Mouse (Mus musculus): Measurements from ENCODE around the gene Lrrc41. TPM values are rescaled to one million over a fixed set of nuclear protein-coding genes. Genes with fewer than 3 reads are reported as not detected.

The Lrrc41 gene
- total and polyA plus RNA-seq, 2 experiments from 2014 or later: 35.9 to 85.5 TPM

- Histone ChIP-seq H3K4me3 (ENCODE audit: low read depth, low read length) (no peak overlapping the region), H3K36me3 (replicated peaks; ENCODE audit: control insufficient read depth, insufficient read depth, low read length) (no peaks in the 10 kb centered on the region), H3K4me1 (ENCODE audit: control insufficient read depth, insufficient read depth) (peaks cover 18% of the 10 kb centered on the region; the same call in 1 of the 2 replicates), H3K9ac (replicated peaks; ENCODE audit: low read depth, low read length) (no peak overlapping the region), H3K27ac (ENCODE audit: low read depth) (no peak overlapping the region), H3K9me3 (replicated peaks; ENCODE audit: control insufficient read depth, low read length) (no peaks in the 10 kb centered on the region), H3K27me3 (ENCODE audit: control insufficient read depth, insufficient read depth, low read length) (0 out of 2 replicates have a peak, but pooled peaks cover 2% of the 10 kb centered on the region), H3K4me2 (ENCODE audit: low read depth, low read length) (no peak overlapping the region)
- DNase-seq (ENCODE audit: low spot score) (no peak), ATAC-seq (ENCODE audit: insufficient read depth, low read depth) (no peak)
- no peak for TF ChIP-seq CTCF (IDR thresholded peaks at IDR 0.05; ENCODE audit: low read depth)
- no peak for TF ChIP-seq EP300 (IDR thresholded peaks at IDR 0.05; ENCODE audit: low read depth)
- 85% methylated on average over 7 of the region's 7 CpGs for WGBS
These were observed 67.2 kb downstream of the Lrrc41 start for GRCm38 (mm10) chr4:116142269-116142668.

GRCm38 (mm10) chr4:116143317-116143811 lies 68.3 kb downstream of the Lrrc41 start:
- H3K4me1 ChIP-seq (ENCODE audit: control insufficient read depth, insufficient read depth): peaks cover 18% of the 10 kb centered on the region; the same call in 1 of the 2 replicates
- no peaks in the 10 kb centered on the region for H3K9me3 ChIP-seq (replicated peaks; ENCODE audit: control insufficient read depth, low read length)
- TF ChIP-seq EP300 (IDR thresholded peaks at IDR 0.05; ENCODE audit: low read depth): no peak
- TF ChIP-seq CTCF (IDR thresholded peaks at IDR 0.05; ENCODE audit: low read depth): no peak
- ATAC-seq (ENCODE audit: insufficient read depth, low read depth) (no peak), DNase-seq (ENCODE audit: low spot score) (no peak)
- H3K9ac ChIP-seq (replicated peaks; ENCODE audit: low read depth, low read length): peak overlapping the region; percentile 70; the same call in 1 of the 2 replicates
- 0 out of 2 replicates have a peak, but pooled peaks cover 2% of the 10 kb centered on the region for H3K27me3 ChIP-seq (ENCODE audit: control insufficient read depth, insufficient read depth, low read length)
- peak overlapping the region; percentile 96 for H3K4me2 ChIP-seq (ENCODE audit: low read depth, low read length)
- no peak overlapping the region for H3K27ac ChIP-seq (ENCODE audit: low read depth)
- WGBS: 15% methylated on average over 7 of the region's 7 CpGs
- peak overlapping the region; percentile 79 for H3K4me3 ChIP-seq (ENCODE audit: low read depth, low read length)
- H3K36me3 ChIP-seq (replicated peaks; ENCODE audit: control insufficient read depth, insufficient read depth, low read length): no peaks in the 10 kb centered on the region

- Histone ChIP-seq H3K4me3 (ENCODE audit: low read depth, low read length) (peak overlapping the region; percentile 79), H3K27me3 (ENCODE audit: control insufficient read depth, insufficient read depth, low read length) (0 out of 2 replicates have a peak, but pooled peaks cover 2% of the 10 kb centered on the region), H3K9me3 (replicated peaks; ENCODE audit: control insufficient read depth, low read length) (no peaks in the 10 kb centered on the region), H3K4me1 (ENCODE audit: control insufficient read depth, insufficient read depth) (peaks cover 18% of the 10 kb centered on the region; the same call in 1 of the 2 replicates), H3K9ac (replicated peaks; ENCODE audit: low read depth, low read length) (peak overlapping the region; percentile 70), H3K27ac (ENCODE audit: low read depth) (no peak overlapping the region), H3K36me3 (replicated peaks; ENCODE audit: control insufficient read depth, insufficient read depth, low read length) (no peaks in the 10 kb centered on the region), H3K4me2 (ENCODE audit: low read depth, low read length) (peak overlapping the region; percentile 96)
- TF ChIP-seq CTCF (IDR thresholded peaks at IDR 0.05; ENCODE audit: low read depth) (no peak), EP300 (IDR thresholded peaks at IDR 0.05; ENCODE audit: low read depth) (no peak)
- ATAC-seq (ENCODE audit: insufficient read depth, low read depth): peak; percentile 53
- WGBS: under 1% methylated on average over 47 of the region's 47 CpGs
- peak; percentile 14 for DNase-seq (ENCODE audit: low spot score)
These were observed 69.0 kb downstream of the Lrrc41 start for GRCm38 (mm10) chr4:116143891-116144717.

Other genes with a start within 250 kb of the Lrrc41 start
- gene Mob3c, start 247.2 kb upstream of the Lrrc41 start, total RNA-seq (2014; rRNA removed; ENCODE audit: low replicate concordance): 3.1 and 4.9 TPM in 2 replicates
- 5.5 and 6.4 TPM in 2 replicates for gene Mob3c, start 247.2 kb upstream of the Lrrc41 start, polyA plus RNA-seq (2015; fragmentation: Nextera tagmentation; extraction: Ambion mirVana)
- gene Mknk1, start 236.1 kb upstream of the Lrrc41 start, total RNA-seq (2014; rRNA removed; ENCODE audit: low replicate concordance): 10.9 and 15.4 TPM in 2 replicates
- gene Mknk1, start 236.1 kb upstream of the Lrrc41 start, polyA plus RNA-seq (2015; fragmentation: Nextera tagmentation; extraction: Ambion mirVana): 15.5 and 16.6 TPM in 2 replicates
- gene Kncn, start 190.9 kb upstream of the Lrrc41 start, total RNA-seq (2014; rRNA removed; ENCODE audit: low replicate concordance): not detected in 2 replicates
- gene Kncn, start 190.9 kb upstream of the Lrrc41 start, polyA plus RNA-seq (2015; fragmentation: Nextera tagmentation; extraction: Ambion mirVana): not detected in 2 replicates
- not detected in 2 replicates for gene 6430628N08Rik, start 184.6 kb upstream of the Lrrc41 start, total RNA-seq (2014; rRNA removed; ENCODE audit: low replicate concordance)
- gene 6430628N08Rik, start 184.6 kb upstream of the Lrrc41 start, polyA plus RNA-seq (2015; fragmentation: Nextera tagmentation; extraction: Ambion mirVana): not detected in 2 replicates
- not detected in 2 replicates for gene Dmbx1, start 135.3 kb upstream of the Lrrc41 start, total RNA-seq (2014; rRNA removed; ENCODE audit: low replicate concordance)
- gene Dmbx1, start 135.3 kb upstream of the Lrrc41 start, polyA plus RNA-seq (2015; fragmentation: Nextera tagmentation; extraction: Ambion mirVana): not detected in 2 replicates
- 0.80 and 3.3 TPM in 2 replicates for gene Faah, start 57.3 kb upstream of the Lrrc41 start, total RNA-seq (2014; rRNA removed; ENCODE audit: low replicate concordance)
- 0.61 and 0.65 TPM in 2 replicates for gene Faah, start 57.3 kb upstream of the Lrrc41 start, polyA plus RNA-seq (2015; fragmentation: Nextera tagmentation; extraction: Ambion mirVana)
- gene Nsun4, start 21.4 kb upstream of the Lrrc41 start, total RNA-seq (2014; rRNA removed; ENCODE audit: low replicate concordance): 43.5 and 54.8 TPM in 2 replicates
- 33.9 and 34.2 TPM in 2 replicates for gene Nsun4, start 21.4 kb upstream of the Lrrc41 start, polyA plus RNA-seq (2015; fragmentation: Nextera tagmentation; extraction: Ambion mirVana)
- gene Uqcrh, start 198 bp upstream of the Lrrc41 start, total RNA-seq (2014; rRNA removed; ENCODE audit: low replicate concordance): 1,024 and 1,032 TPM in 2 replicates
- gene Uqcrh, start 198 bp upstream of the Lrrc41 start, polyA plus RNA-seq (2015; fragmentation: Nextera tagmentation; extraction: Ambion mirVana): 2,231 and 2,302 TPM in 2 replicates
- 7.7 and 8.0 TPM in 2 replicates for gene Rad54l, start 48.4 kb downstream of the Lrrc41 start, total RNA-seq (2014; rRNA removed; ENCODE audit: low replicate concordance)
- 3.8 and 4.4 TPM in 2 replicates for gene Rad54l, start 48.4 kb downstream of the Lrrc41 start, polyA plus RNA-seq (2015; fragmentation: Nextera tagmentation; extraction: Ambion mirVana)
- gene Pomgnt1, start 48.6 kb downstream of the Lrrc41 start, total RNA-seq (2014; rRNA removed; ENCODE audit: low replicate concordance): 77.5 and 91.3 TPM in 2 replicates
- gene Pomgnt1, start 48.6 kb downstream of the Lrrc41 start, polyA plus RNA-seq (2015; fragmentation: Nextera tagmentation; extraction: Ambion mirVana): 56.9 and 59.6 TPM in 2 replicates
- 1.5 and 2.1 TPM in 2 replicates for gene Lurap1, start 76.1 kb downstream of the Lrrc41 start, total RNA-seq (2014; rRNA removed; ENCODE audit: low replicate concordance)
- gene Lurap1, start 76.1 kb downstream of the Lrrc41 start, polyA plus RNA-seq (2015; fragmentation: Nextera tagmentation; extraction: Ambion mirVana): 0.97 and 1.1 TPM in 2 replicates
- gene Tspan1, start 92.3 kb downstream of the Lrrc41 start, total RNA-seq (2014; rRNA removed; ENCODE audit: low replicate concordance): 1.8 TPM in 1 of 2 replicates, not detected in the other
- gene Tspan1, start 92.3 kb downstream of the Lrrc41 start, polyA plus RNA-seq (2015; fragmentation: Nextera tagmentation; extraction: Ambion mirVana): 2.8 TPM in 1 of 2 replicates, not detected in the other
- gene 1700042G07Rik, start 98.1 kb downstream of the Lrrc41 start, total RNA-seq (2014; rRNA removed; ENCODE audit: low replicate concordance): not detected in 2 replicates
- not detected in 2 replicates for gene 1700042G07Rik, start 98.1 kb downstream of the Lrrc41 start, polyA plus RNA-seq (2015; fragmentation: Nextera tagmentation; extraction: Ambion mirVana)
- gene Gm49337, start 98.1 kb downstream of the Lrrc41 start, total RNA-seq (2014; rRNA removed; ENCODE audit: low replicate concordance): not detected in 2 replicates
- gene Gm49337, start 98.1 kb downstream of the Lrrc41 start, polyA plus RNA-seq (2015; fragmentation: Nextera tagmentation; extraction: Ambion mirVana): not detected in 2 replicates
- gene Pik3r3, start 146.3 kb downstream of the Lrrc41 start, total RNA-seq (2014; rRNA removed; ENCODE audit: low replicate concordance): 7.7 and 8.5 TPM in 2 replicates
- 8.0 and 10.3 TPM in 2 replicates for gene Pik3r3, start 146.3 kb downstream of the Lrrc41 start, polyA plus RNA-seq (2015; fragmentation: Nextera tagmentation; extraction: Ambion mirVana)